Mouse (Mus musculus) limb, embryonic 12.5 days (tissue): Measurements from ENCODE around the gene Dhx29. TPM values are rescaled to one million over a fixed set of nuclear protein-coding genes. Genes with fewer than 3 reads are reported as not detected.
A peak's percentile ranks its signal among the peaks of the same experiment; 100 is the strongest.

ENCODE experiments used
- ATAC-seq: fragments of 200-750 bp; cut with Nextera tagmentation; 2 replicates; pipeline ENCODE4 v1.8.0; 2017; ENCODE audit warnings: low read depth, moderate TSS enrichment; ENCODE audit not compliant: insufficient number of reproducible peaks, insufficient read depth, low FRiP score, low TSS enrichment
- H3K27ac ChIP-seq: fragments of 300-500 bp; sonication (generic); 2 replicates; pipeline ENCODE4 v1.5.1; 2016; ENCODE audit warnings: mild to moderate bottlenecking, moderate library complexity
- H3K27me3 ChIP-seq: fragments of 300-500 bp; sonication (generic); 2 replicates; pipeline ENCODE4 v1.6.1; 2016; ENCODE audit warnings: mild to moderate bottlenecking, moderate library complexity
- H3K36me3 ChIP-seq: fragments of 300-500 bp; sonication (generic); 2 replicates; pipeline ENCODE4 v1.6.1; 2016; ENCODE audit warnings: mild to moderate bottlenecking, moderate library complexity
- H3K4me1 ChIP-seq: fragments of 300-500 bp; sonication (generic); replicated peaks from 2 replicates; pipeline ENCODE4 v1.6.1; 2016
- H3K4me2 ChIP-seq: fragments of 300-500 bp; sonication (generic); 2 replicates; pipeline ENCODE4 v1.6.1; 2016; ENCODE audit warnings: mild to moderate bottlenecking, moderate library complexity
- H3K4me3 ChIP-seq: fragments of 300-500 bp; sonication (generic); replicated peaks from 2 replicates; pipeline ENCODE4 v1.5.1; 2016; ENCODE audit warnings: mild to moderate bottlenecking
- H3K9ac ChIP-seq: fragments of 300-500 bp; sonication (generic); replicated peaks from 2 replicates; pipeline ENCODE4 v1.6.1; 2016; ENCODE audit warnings: mild to moderate bottlenecking, moderate library complexity
- H3K9me3 ChIP-seq: fragments of 300-500 bp; sonication (generic); 2 replicates; pipeline ENCODE4 v1.6.1; 2016; ENCODE audit warnings: mild to moderate bottlenecking, moderate library complexity
- WGBS: fragments of 180-500 bp; shearing (Covaris S2); methylation state at CpG from one replicate; pipeline ENCODE4 v1.1.7; 2016; 5-methylcytosine and 5-hydroxymethylcytosine counted together
- polyA plus RNA-seq: library from polyadenylated mRNA; unstranded; fragments of >200 nt; fragmentation: Nextera tagmentation; extraction: Ambion mirVana; gene quantifications from 2 replicates; pipeline ENCODE4 v1.2.1, GENCODE M21; 2016

The Dhx29 gene
- polyA plus RNA-seq: 38.4 and 43.4 TPM in 2 replicates

DNA sequence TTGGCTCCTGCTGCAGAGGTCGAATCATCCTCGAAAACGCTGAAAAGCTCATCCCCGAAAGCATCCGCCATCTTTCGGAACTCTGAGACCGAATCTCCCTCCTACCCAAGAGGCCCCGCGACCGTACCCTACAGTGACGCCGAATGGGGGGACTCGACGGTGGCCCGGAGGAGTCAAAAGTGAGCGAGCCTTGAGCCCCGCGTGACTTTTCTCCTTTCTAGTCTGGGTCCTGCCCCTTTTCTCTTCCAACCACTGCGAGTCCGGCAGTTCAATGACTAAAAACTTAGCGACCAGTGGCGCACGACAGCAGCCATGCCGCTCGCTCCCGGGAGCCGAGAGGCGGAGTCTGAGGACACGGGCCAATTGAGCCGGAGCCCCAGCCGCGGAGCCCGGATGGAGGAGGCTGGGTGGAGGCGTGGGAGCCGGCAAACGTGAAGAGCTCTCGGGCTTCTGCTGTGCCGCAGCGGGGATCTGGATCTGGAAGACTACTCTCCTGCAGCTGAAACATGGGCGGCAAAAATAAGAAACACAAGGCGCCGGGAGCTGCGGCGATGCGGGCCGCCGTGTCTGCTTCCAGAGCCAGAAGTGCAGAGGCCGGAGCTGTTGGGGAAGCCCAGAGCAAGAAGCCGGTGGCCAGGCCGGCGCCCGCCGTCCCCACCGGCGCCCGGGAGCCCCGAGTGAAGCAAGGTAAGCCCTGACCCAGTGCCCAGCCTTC lies at the start of gene Dhx29, which contains the start of gene Mtrex:
Dhx29 (plus strand) TSS at position 168 of the 715 bp plus-strand sequence.
Mtrex (minus strand) TSS at position 112 of the 715 bp plus-strand sequence.
- H3K9me3 ChIP-seq: no peaks in the 10 kb centered on the region
- peaks cover 24% of the 10 kb centered on the region for H3K36me3 ChIP-seq
- WGBS: under 1% methylated on average over 57 of the region's 57 CpGs
- peak within 1 kb of the TSS; percentile 89 for H3K4me3 ChIP-seq
- H3K9ac ChIP-seq: peak within 1 kb of the TSS; percentile 80
- H3K27ac ChIP-seq: peak within 1 kb of the TSS; percentile 89
- peak within 1 kb of the TSS; percentile 79 for H3K4me2 ChIP-seq
- peak; percentile 99 for ATAC-seq
- no peaks in the 10 kb centered on the region for H3K27me3 ChIP-seq
- peaks cover 26% of the 10 kb centered on the region for H3K4me1 ChIP-seq

DNA sequence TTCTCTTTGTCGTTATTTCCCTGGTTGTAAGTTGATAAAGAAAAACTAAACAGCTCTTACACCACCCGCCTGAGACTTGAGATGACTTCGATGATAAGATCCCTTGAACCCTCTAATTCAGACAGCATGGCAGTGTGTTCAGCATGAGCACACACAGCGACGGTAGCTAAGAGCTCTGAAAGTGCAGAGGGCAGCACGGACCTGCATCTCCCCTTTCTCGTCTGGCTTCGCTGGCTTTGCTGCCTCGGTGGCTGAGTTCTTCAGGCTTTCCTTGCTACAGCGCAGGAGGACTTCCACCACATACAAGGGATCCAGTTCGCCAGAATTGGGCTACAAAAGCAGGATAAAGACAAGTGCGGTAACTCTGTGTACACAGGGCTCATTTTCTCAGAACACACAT lies 40.0 kb upstream of the Dhx29 start:
- Histone ChIP-seq H3K4me1 (no peaks in the 10 kb centered on the region), H3K27ac (no peak overlapping the region), H3K4me2 (no peak overlapping the region), H3K4me3 (no peak overlapping the region), H3K36me3 (peaks cover 87% of the 10 kb centered on the region), H3K27me3 (no peaks in the 10 kb centered on the region), H3K9me3 (no peaks in the 10 kb centered on the region), H3K9ac (no peak overlapping the region)
- ATAC-seq: no peak
- 95% methylated on average over 12 of the region's 12 CpGs for WGBS

DNA sequence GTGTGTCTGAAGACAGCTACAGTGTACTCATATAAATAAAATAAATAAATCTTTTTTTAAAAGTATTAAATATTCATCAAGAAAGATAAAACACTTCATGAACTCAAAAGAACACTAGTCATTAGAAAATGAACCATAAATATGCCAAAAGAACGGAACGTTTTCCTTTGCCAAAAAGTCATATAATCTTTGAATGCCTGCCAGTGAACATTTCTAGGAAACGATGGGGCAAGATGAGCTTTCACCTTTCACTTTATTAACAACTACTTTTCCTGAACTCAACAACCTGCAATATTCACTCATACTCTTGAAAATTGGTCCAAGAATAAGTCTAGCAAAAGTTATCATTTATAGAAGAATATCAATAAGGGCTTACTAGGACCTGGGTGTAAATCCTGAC lies 25.1 kb upstream of the Dhx29 start:
- Histone ChIP-seq H3K4me2 (no peak overlapping the region), H3K9me3 (no peaks in the 10 kb centered on the region), H3K4me3 (no peak overlapping the region), H3K9ac (no peak overlapping the region), H3K36me3 (peaks cover 79% of the 10 kb centered on the region), H3K4me1 (no peaks in the 10 kb centered on the region), H3K27ac (no peak overlapping the region), H3K27me3 (no peaks in the 10 kb centered on the region)
- 94% methylated on average over 3 of the region's 3 CpGs for WGBS
- no peak for ATAC-seq

DNA sequence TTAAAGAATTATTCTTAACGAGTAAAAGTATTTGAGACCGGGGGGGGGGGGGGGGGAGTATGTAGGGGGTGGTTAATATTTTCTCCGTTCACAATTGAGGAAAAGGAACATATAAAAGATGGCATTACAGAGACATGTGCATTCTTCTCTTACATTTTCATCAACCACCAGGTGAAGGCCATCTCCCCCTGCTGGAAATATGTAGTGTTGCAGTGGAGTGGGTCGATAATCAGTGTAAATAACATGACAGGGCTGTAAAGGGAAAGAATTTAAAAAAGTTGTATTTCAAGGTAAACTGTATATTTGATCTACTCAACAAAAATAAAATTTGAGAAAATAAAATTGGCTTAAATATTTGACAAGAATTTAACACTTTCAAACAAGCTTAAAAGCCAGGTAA lies 17.6 kb upstream of the Dhx29 start:
- H3K27ac ChIP-seq: no peak overlapping the region
- H3K9me3 ChIP-seq: no peaks in the 10 kb centered on the region
- H3K4me2 ChIP-seq: no peak overlapping the region
- no peak overlapping the region for H3K4me3 ChIP-seq
- no peak overlapping the region for H3K9ac ChIP-seq
- WGBS: 68% methylated on average over 4 of the region's 4 CpGs
- peaks cover 69% of the 10 kb centered on the region for H3K36me3 ChIP-seq
- ATAC-seq: no peak
- no peaks in the 10 kb centered on the region for H3K4me1 ChIP-seq
- no peaks in the 10 kb centered on the region for H3K27me3 ChIP-seq

- no peak for ATAC-seq
- no peak overlapping the region for H3K4me2 ChIP-seq
- H3K27ac ChIP-seq: no peak overlapping the region
- no peaks in the 10 kb centered on the region for H3K9me3 ChIP-seq
- H3K4me1 ChIP-seq: no peaks in the 10 kb centered on the region
- peaks cover 64% of the 10 kb centered on the region for H3K36me3 ChIP-seq
- H3K4me3 ChIP-seq: no peak overlapping the region
- H3K9ac ChIP-seq: no peak overlapping the region
- H3K27me3 ChIP-seq: no peaks in the 10 kb centered on the region
- 86% methylated on average over 4 of the region's 4 CpGs for WGBS
These were observed 16.8 kb upstream of the Dhx29 start for GRCm38 (mm10) chr13:112910434-112910833.

DNA sequence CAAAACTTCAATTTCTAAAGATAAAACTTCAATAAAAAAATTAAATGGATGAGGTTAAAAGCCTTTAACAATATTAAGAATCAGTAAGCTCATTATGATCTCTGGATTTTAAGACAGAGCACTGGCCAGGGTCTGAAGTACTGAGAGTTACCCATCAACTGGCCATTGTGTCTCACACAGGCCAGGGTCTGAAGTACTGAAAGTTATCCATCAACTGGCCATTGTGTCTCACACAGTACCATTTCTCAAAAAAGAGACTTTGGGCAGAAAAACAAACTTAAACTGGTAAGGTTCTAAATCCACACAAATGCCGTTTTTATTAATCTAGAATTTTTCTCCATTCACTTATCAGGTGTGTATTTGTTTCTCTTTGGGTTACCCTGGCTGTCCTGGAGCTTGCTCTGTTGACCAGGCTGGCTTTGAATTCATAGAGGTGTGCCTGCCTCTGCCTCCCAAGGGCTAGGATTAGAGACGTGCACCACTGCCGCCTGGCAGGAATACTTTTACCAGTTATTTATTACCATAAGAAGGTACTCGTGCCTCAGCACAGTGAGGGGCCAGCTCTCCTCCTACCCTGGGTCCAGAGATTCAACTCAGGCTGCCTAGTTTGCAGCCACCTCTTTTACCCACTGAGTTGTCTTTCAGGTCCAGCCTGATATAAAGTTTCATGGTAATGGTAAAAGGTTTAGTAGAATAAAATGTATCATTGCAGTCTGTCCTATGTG lies 8.0 kb upstream of the Dhx29 start:
- no peaks in the 10 kb centered on the region for H3K9me3 ChIP-seq
- H3K4me2 ChIP-seq: no peak overlapping the region
- H3K9ac ChIP-seq: no peak overlapping the region
- no peak for ATAC-seq
- H3K4me3 ChIP-seq: no peak overlapping the region
- no peak overlapping the region for H3K27ac ChIP-seq
- 83% methylated on average over 4 of the region's 4 CpGs for WGBS
- H3K36me3 ChIP-seq: peaks cover 46% of the 10 kb centered on the region
- no peaks in the 10 kb centered on the region for H3K27me3 ChIP-seq
- peaks cover 3% of the 10 kb centered on the region for H3K4me1 ChIP-seq

DNA sequence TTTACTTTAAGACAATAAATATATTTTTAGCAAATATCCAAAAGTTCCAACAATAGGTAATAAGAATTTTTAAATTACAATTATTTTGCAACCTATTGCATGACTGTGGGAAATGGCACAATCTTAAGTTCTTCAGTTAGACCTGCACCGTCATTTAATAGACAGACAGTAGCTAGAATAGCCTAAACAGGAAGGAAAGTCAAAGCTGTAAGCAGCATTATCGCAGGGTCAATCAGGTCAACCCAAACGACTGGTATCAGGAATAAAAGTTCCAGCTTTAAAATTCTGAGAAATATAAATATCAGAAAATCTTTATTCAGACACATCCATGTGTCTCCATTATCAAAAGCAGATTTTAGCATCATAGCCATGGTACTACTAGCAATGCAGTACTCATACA lies 6.3 kb upstream of the Dhx29 start:
- H3K9ac ChIP-seq: no peak overlapping the region
- H3K36me3 ChIP-seq: peaks cover 40% of the 10 kb centered on the region
- no peak overlapping the region for H3K27ac ChIP-seq
- H3K4me2 ChIP-seq: no peak overlapping the region
- H3K4me3 ChIP-seq: no peak overlapping the region
- H3K27me3 ChIP-seq: no peaks in the 10 kb centered on the region
- ATAC-seq: no peak
- no peaks in the 10 kb centered on the region for H3K9me3 ChIP-seq
- peaks cover 15% of the 10 kb centered on the region for H3K4me1 ChIP-seq
- WGBS: 91% methylated on average over 3 of the region's 3 CpGs

GRCm38 (mm10) chr13:112925266-112925665 lies 2.0 kb upstream of the Dhx29 start:
- H3K27ac ChIP-seq: no peak overlapping the region
- WGBS: 75% methylated on average over 6 of the region's 6 CpGs
- peaks cover 11% of the 10 kb centered on the region; the same call in 1 of the 2 replicates for H3K36me3 ChIP-seq
- no peaks in the 10 kb centered on the region for H3K27me3 ChIP-seq
- H3K4me2 ChIP-seq: no peak overlapping the region
- no peaks in the 10 kb centered on the region for H3K9me3 ChIP-seq
- H3K9ac ChIP-seq: no peak overlapping the region
- no peak overlapping the region for H3K4me3 ChIP-seq
- no peak for ATAC-seq
- H3K4me1 ChIP-seq: peaks cover 26% of the 10 kb centered on the region

DNA sequence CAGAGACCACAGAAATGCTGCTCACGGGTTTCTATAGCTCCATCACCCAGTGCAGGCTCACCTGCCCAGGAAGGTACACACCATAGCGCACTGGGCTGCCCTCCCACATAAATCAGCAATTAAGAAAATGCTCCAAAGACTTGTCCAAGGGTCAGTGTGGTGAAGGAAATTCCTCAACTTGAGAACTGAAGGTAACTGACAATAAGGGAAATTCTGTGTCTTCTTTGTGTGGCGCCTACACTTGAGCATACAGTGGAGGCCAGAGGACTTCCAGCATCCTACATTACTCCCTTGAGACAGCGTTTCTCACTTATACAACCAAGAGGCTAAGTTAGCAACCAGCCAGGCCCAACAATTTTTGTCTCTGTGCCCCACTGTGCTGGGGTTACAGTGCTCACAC lies 1.3 kb upstream of the Dhx29 start:
- peaks cover 26% of the 10 kb centered on the region for H3K4me1 ChIP-seq
- no peak for ATAC-seq
- H3K9me3 ChIP-seq: no peaks in the 10 kb centered on the region
- peak overlapping the region; percentile 79 for H3K4me2 ChIP-seq
- no peaks in the 10 kb centered on the region for H3K27me3 ChIP-seq
- peaks cover 18% of the 10 kb centered on the region for H3K36me3 ChIP-seq
- no peak overlapping the region for H3K27ac ChIP-seq
- H3K9ac ChIP-seq: peak overlapping the region; percentile 74; the same call in 1 of the 2 replicates
- H3K4me3 ChIP-seq: peak overlapping the region; percentile 89
- 72% methylated on average over 4 of the region's 4 CpGs for WGBS

DNA sequence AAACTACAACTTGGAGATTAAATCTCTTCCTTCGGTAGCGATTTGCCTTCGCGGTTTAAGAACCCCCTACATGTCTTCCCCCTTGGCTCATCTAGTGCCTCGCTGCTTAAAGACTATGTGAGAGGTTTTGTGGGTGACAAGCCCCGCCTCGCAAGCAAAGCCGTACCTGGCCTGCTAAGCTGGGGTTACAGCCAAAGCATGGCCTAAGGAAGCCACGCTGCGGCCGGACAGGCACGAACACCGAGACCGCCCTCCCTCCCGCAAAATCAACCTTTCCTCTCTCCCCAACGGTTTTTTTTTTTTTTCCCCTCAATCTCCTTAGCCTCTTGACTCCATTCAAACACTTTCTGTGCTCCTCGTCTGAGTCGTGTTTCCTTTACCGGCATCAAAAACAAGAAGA lies 458 bp upstream of the Dhx29 start:
- no peak for ATAC-seq
- peak overlapping the region; percentile 89 for H3K4me3 ChIP-seq
- peaks cover 26% of the 10 kb centered on the region for H3K4me1 ChIP-seq
- WGBS: 1% methylated on average over 19 of the region's 19 CpGs
- peak overlapping the region; percentile 79 for H3K4me2 ChIP-seq
- H3K27ac ChIP-seq: peak overlapping the region; percentile 89
- H3K9ac ChIP-seq: peak overlapping the region; percentile 74
- no peaks in the 10 kb centered on the region for H3K27me3 ChIP-seq
- H3K9me3 ChIP-seq: no peaks in the 10 kb centered on the region
- H3K36me3 ChIP-seq: peaks cover 20% of the 10 kb centered on the region

DNA sequence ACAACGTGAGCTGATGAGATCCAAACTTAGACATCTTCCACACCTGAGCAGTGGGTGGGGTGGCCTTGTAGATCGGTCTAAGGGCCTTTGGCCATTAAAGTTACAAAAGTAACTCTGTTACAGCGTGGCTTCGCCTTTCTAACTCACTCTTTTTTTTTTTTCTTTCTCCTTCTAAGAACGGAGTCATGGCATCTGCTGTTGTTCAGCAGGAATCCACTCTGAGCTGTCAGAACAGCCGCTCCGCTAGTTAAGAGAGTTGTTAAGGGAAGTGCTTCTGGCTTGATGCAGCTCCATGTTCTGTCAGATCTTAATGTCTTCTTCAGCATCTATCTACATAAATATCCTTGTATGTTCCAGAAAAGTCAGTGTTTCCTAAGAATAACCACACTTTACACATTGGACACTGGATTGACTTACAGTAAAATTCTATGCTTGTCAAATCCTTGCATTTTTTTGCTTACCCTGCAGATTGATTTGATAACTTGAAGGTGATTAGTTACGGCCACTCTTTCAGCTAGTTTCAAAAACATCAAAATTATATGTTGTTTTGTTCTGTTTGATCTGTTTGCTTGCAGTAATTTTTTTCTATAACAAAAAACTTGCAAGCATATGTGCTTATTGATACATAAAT lies 899 bp downstream of the Dhx29 start:
- no peaks in the 10 kb centered on the region for H3K9me3 ChIP-seq
- peak overlapping the region; percentile 79 for H3K4me2 ChIP-seq
- WGBS: 6% methylated on average over 8 of the region's 8 CpGs
- H3K9ac ChIP-seq: peak overlapping the region; percentile 80
- H3K36me3 ChIP-seq: peaks cover 28% of the 10 kb centered on the region
- peak overlapping the region; percentile 89 for H3K4me3 ChIP-seq
- no peaks in the 10 kb centered on the region for H3K27me3 ChIP-seq
- peak overlapping the region; percentile 89 for H3K27ac ChIP-seq
- ATAC-seq: no peak
- peaks cover 26% of the 10 kb centered on the region for H3K4me1 ChIP-seq
